Mouse (Mus musculus) brown adipose tissue, adult 24 weeks (tissue): ENCODE data around the gene Pdcl2. TPM values are rescaled to one million over a fixed set of nuclear protein-coding genes. Genes with fewer than 3 reads are reported as not detected.

ENCODE experiments used
- H3K27ac ChIP-seq: fragments of 200-500 bp; replicated peaks from 2 replicates; pipeline ENCODE4 v1.5.1; 2012; ENCODE audit warnings: low read depth, mild to moderate bottlenecking, low read length
- H3K4me1 ChIP-seq: fragments of 200-500 bp; 2 replicates; pipeline ENCODE4 v1.6.1; 2012; ENCODE audit warnings: low read length, mixed read lengths; ENCODE audit not compliant: control insufficient read depth, insufficient read depth, insufficient read length
- H3K4me3 ChIP-seq: fragments of 200-500 bp; 2 replicates; pipeline ENCODE4 v1.5.1; 2012; ENCODE audit warnings: low read depth, mild to moderate bottlenecking, low read length, moderate library complexity; ENCODE audit not compliant: insufficient read depth
- polyA plus RNA-seq: library from polyadenylated mRNA; stranded (reverse); fragments of >200 nt; gene quantifications from 2 replicates; pipeline ENCODE4 v1.2.4, GENCODE M21; 2012; ENCODE audit not compliant: missing spikeins, insufficient read depth, insufficient read length

Gene Pdcl2
- polyA plus RNA-seq, 1 experiment = not detected

DNA sequence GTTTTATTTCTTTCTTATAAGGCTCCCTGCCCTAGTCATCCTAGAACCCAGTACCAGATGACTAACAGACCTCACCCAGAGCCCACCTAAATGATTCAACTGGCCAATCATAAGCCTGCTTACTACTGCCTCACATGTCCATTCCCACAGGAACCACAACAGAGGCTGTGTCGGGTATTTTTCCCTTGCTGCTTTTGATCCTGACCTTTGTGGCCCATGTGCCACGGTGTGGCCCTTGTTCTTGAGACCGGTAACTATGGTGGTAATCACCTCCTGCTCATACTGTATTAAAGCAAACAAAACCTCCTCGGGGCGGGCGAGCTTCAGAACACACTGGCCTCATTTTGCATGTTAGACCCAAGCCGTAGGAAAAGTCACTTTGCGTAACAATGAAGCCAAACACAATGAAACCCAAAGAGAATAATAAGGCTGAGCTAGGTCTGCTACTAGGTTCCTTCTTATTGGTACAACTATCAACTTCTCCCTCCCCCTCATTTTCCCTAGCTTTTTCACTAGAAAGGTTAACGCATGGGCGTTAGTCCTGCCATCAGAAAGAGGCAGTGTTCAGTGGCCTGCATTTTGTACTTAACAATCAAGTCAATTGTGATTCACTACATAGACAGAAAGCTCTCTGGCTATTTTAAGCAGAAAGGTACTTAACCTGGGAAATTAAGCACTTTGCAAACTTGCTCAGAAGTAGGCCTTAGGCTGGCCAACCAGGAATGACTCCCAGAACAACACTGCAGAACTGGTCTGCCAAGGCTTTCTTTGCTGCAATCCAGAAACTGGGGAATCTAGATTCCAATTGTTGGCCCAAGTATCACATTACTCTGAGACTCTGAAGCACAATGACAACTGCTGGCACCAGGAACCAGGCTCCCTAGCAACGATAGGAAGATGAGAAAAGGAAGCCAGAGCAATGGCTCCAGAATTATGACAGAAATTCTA lies 9.4 kb downstream of the Pdcl2 start:
- no peak overlapping the region for H3K4me3 ChIP-seq
- peaks cover under 1% of the 10 kb centered on the region; the same call in 1 of the 2 replicates for H3K4me1 ChIP-seq
- no peak overlapping the region for H3K27ac ChIP-seq

DNA sequence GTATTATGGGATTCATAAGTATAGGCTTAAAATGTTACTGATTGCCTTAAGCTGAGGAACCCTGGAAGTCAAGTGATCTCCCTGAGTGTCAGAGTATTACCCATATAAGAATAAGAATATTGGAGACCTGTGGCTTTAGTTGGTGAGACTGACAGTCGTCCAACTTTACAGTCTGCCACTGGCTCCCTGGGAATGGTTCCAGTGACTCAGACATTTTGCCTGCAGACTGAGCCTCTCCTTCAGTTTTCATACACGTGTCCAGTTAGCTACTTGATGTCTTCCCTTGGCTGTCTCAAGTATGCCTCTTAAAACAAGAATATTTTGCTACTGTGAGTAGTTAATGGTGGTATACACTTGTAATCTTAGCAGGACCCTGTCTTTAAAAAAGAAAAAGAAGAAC lies 22.8 kb downstream of the Pdcl2 start:
- Histone ChIP-seq H3K27ac (no peak overlapping the region), H3K4me3 (no peak overlapping the region), H3K4me1 (peaks cover 3% of the 10 kb centered on the region)

DNA sequence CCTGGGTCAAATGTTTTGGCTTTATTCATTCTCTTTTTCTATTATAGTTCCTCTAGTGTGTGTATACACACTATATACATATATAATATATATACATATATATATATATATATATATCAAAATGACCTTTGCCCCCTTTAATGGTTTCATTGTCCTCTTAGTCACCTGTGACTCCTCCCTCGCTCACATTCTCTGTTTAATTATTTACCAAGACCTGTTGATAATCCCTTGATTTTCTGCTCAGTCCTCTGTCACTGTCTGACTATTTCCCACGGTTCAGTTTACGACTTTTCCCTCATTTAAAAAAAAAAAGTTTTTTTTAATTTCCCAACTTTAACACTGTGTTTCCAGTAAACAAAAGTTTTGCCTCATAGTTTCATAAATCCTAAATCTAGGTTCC lies 24.7 kb downstream of the Pdcl2 start:
- H3K27ac ChIP-seq = no peak overlapping the region
- no peak overlapping the region for H3K4me3 ChIP-seq
- peaks cover 3% of the 10 kb centered on the region for H3K4me1 ChIP-seq

DNA sequence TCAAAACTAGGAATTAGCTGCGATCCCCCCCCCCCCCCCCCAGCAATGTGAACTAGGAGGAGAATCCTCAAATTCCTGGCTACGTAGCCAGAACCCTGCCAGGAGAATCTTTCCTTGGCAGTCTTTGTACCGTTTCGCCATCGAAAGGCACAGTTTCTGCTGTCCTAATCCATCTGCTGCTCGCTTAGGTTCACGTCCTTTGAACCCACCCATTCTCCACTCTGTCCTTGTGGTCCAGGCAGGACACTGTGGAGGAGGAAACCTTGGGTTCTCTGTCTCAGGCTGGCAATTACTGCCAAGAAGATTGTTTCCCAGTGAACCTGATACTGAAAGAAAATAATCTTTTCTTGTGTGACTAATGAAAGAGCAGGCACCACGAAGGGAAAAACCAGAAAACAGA lies 25.3 kb downstream of the Pdcl2 start:
- Histone ChIP-seq H3K27ac (no peak overlapping the region), H3K4me1 (peaks cover 3% of the 10 kb centered on the region), H3K4me3 (peak overlapping the region; percentile 21; the same call in 1 of the 2 replicates)

DNA sequence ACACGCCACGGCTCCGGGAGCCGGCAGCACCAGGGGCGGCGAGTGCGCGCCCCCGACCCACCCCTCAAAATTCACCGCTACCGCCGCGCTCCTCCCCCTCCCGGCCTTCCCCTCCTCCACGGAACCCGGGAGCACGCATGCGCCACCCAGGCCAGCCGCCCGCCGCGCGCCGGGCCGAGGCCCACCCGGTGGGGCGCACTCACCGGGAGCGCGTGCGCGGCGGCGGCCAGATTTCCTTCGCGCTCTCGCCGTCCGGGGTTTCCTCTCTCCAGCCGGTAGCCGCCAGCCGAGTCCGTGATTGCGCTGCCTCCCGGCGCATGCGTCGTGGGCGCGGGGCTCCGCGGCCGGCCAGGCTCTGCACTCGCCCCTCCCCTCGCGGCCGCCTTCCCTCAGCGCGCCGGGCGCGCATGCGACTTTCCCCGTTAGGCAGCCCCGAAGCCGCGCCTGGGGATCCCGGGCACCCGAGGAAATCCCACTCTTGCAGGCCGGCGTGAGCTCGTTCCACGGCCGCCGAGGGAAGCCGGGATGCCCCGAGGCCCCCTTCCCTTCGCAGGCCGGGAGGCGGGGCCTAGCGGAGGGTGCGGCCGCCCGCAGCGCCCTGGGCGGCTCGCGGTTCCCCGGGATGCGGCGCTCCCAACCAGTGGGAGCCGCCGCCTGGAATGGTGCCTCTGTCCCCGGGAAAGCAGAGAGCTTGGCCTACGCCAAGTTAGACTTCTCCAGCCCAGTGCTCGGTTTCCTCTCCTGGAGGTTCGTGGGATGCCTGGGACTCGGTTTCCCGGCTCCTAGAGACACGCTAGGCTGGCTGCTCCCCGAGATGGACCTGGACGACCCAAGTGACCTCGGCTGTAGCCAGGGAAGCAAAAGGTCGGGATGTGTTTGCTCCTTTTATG lies 26.3 kb downstream of the Pdcl2 start, which contains the start of gene Clock:
Gene Clock (minus strand): TSS at position 341 of the 890 bp plus-strand sequence.
- peak within 1 kb of the TSS; percentile 91 for H3K4me3 ChIP-seq
- peaks cover 3% of the 10 kb centered on the region for H3K4me1 ChIP-seq
- H3K27ac ChIP-seq = peak within 1 kb of the TSS; percentile 84

DNA sequence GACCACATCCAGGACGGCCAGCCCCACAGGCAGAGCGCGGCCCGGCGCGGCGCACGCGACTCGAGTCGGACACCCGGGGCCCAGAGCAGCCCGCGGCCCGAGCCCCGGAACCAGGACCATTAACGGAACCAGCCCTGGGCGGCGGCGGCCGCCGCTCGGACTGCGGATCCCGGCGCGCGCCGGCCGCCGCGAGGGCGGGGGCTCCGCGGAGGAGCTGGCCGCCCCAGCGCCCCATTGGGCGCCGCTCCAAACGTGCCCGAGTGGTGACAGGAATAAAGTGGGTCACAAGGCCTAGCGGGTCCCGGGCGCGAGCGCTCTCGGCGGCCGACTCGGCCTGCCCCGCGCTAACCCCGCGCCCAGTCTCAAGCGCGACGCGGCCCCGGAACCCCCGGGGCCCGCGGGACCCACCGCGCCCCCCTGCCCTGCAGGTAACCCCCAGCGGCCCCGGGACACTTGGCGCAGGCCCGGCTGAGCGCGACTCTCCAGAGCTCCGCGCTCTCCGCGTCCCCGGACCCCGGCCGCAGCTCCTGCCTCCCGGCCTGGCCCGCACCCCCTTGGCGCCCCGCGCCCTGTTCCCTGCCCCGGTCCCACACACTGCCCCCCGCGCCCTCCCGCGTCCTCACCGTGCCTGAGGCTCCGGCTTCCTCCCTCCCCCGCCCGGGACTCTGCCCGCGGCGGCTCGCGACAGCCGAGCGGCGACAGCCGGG lies 27.1 kb downstream of the Pdcl2 start:
- Histone ChIP-seq H3K27ac (peak overlapping the region; percentile 84), H3K4me3 (peak overlapping the region; percentile 91)

DNA sequence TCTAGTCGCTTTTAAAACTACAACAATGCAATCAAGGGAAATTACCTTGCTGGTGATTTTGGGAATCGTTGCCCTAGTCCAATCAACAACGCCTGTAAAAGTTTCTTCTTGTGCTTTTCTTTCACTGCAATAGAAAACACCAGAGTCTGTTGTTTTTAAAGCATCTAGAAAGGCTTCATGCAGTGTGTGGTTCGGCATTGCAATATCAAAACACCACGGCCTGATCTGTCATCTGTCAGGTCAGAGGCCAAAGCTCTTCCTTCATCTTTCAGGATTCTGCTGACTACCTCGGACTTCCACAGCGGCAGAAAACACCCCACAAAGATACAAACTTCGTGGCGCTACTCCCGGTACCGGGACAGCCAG lies 27.6 kb downstream of the Pdcl2 start:
- Histone ChIP-seq H3K27ac (peak overlapping the region; percentile 49), H3K4me1 (peaks cover 3% of the 10 kb centered on the region), H3K4me3 (peak overlapping the region; percentile 91)

More for the DNA sequence above, 27.1 kb downstream of the Pdcl2 start:
- H3K4me1 ChIP-seq = peaks cover 3% of the 10 kb centered on the region

DNA sequence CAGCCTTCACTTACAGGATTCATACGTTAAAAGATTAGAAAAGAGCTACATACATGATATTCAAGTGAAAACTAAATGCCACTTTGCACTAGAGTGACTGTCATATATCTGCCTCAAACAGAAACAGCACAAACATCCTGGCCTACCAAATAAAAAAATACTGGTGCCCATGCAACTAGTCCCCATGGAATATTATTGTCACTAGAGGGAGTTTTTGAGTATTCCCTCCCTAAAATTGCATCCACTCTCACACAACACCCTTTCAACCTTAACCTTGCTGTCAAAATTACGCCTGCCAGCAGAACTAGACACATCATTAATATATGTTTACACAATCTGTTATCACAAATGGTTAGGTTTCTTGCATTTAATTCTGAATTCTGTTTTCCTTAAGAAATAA lies 28.9 kb downstream of the Pdcl2 start:
- Histone ChIP-seq H3K4me3 (no peak overlapping the region), H3K27ac (no peak overlapping the region), H3K4me1 (peaks cover 5% of the 10 kb centered on the region)

DNA sequence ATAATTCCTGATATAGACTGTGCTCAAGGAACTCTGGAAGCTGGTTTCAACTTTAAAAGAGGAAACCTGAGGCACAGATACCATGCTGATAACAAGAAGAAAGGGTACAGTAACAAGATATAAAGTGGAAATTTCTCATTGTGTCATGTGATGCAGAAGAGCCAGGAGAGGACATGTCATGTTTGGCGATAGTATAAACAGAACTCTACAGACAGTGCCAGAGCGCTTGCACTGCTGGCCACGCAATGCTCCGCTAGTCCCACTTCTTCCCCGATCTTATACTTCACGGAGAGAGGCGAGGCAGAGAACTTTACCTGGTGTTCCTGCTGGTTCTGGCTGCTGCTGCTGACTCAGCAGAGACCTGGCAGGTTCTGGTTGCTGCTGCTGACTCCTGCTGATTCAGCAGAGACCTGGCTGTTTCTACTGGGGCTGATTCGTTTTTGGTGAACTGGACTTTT lies 41.7 kb downstream of the Pdcl2 start:
- Histone ChIP-seq H3K27ac (no peak overlapping the region), H3K4me1 (peaks cover 11% of the 10 kb centered on the region), H3K4me3 (no peak overlapping the region)

DNA sequence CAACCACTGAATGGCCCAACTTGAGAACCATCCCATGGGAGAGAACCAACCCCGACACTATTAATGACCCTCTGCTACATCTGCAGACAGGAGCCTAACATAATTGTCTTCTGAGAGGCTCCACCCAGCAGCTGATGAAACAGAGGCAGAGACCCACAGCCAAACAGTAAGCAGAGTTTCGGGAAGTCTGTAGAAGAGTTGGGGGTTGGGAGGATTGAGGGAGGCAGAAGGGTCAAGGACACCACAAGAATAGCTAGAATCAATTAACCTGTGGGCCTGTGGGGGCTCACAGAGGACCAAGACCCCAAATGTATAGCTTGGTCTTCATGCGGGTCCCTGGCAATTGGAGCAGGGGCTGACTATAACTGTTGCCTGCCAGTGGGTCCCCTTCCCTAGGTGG lies 42.7 kb downstream of the Pdcl2 start:
- no peak overlapping the region for H3K27ac ChIP-seq
- peaks cover 11% of the 10 kb centered on the region for H3K4me1 ChIP-seq
- H3K4me3 ChIP-seq = no peak overlapping the region

DNA sequence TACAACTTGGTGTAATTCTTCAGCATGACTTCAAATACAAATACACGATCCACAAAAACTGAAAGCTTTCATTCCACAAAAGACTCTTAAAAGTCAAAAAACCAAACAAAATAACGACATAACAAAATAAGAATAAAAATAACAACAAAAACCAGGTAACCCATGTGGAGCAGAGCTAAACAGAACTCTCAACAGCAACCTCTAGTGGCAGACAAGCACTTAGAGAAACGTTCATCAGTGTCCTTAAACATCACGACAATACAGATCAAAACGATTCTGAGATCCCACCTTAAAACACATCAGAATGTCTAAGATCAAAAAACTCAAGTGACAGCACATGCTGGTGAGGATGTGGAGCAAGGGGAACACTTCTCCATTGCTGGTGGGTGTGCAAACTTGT lies 43.9 kb downstream of the Pdcl2 start:
- Histone ChIP-seq H3K4me3 (no peak overlapping the region), H3K27ac (no peak overlapping the region), H3K4me1 (peaks cover 14% of the 10 kb centered on the region)

DNA sequence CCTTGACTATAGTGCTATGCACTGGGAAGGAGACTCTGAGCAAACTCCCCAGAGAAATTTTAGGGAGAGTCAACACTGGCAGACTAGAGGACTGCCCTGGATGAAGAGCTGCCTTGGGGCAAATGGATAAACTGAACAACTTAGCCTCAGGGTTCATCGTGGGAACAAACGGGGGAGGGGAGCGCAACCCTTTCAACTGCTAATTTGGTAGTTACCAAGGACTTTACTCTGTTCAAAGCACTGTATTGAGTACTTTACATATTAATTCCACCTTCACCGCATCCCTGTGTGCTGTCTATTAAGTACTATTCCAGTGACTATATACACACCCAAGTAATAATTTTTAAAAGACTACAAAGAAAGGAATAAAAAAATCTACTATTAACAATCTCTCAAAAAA lies 45.3 kb downstream of the Pdcl2 start:
- Histone ChIP-seq H3K4me3 (no peak overlapping the region), H3K4me1 (peaks cover 14% of the 10 kb centered on the region), H3K27ac (no peak overlapping the region)

DNA sequence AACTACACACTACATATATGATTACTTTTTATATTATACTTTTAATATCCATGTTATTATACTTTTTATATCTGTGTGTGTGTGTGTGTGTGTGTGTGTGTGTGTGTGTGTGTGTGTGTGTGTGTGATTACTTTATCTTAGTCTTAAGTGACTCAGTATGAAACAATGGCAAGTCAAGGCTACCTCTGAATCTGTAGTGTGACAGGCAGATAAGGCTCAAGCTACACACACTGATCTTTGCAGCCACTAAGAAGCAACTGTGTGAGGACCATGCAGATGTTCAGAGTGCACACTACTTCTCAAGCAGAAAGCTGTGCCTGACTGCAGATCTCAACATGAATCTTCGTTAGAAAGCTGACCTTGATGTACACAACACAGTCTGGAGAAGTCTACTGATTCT lies 47.1 kb downstream of the Pdcl2 start:
- Histone ChIP-seq H3K27ac (no peak overlapping the region), H3K4me3 (no peak overlapping the region), H3K4me1 (peaks cover 11% of the 10 kb centered on the region)

DNA sequence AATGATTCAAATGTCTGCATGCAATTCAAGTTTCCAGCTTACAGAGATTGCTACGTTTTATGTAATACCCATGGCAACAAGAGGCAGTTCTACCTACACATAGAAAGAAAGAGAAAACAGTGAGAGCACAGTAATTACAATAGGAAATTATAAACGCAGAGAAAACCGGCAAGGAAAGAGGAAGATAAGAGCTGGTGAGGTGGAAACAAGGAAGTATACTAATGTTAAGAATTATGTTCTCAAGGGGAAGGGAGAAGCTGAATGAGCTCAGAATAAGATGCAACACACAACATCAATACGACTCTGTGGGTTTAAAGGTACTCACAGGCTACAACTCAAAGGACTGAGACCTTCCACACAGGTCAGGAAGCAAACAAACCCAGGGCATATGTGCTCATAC lies 56.0 kb downstream of the Pdcl2 start:
- Histone ChIP-seq H3K4me1 (no peaks in the 10 kb centered on the region), H3K4me3 (no peak overlapping the region), H3K27ac (no peak overlapping the region)
